Mouse (Mus musculus): ENCODE data around the gene Fyco1. TPM values are rescaled to one million over a fixed set of nuclear protein-coding genes. Genes with fewer than 3 reads are reported as not detected.

Fyco1 gene
- polyA plus RNA-seq, 1 experiment from 2014 or later = 15.2 TPM

Other genes starting within 250 kb of the Fyco1 start
- 0.17 and 0.24 TPM in 2 replicates for gene Slc6a20b, start 219.3 kb downstream of the Fyco1 start, polyA plus RNA-seq (2016; fragmentation: Nextera tagmentation; extraction: Ambion mirVana)
- 0.13 and 0.14 TPM in 2 replicates for gene Ccr9, start 173.5 kb downstream of the Fyco1 start, polyA plus RNA-seq (2016; fragmentation: Nextera tagmentation; extraction: Ambion mirVana)
- gene Slc6a20a, start 173.0 kb downstream of the Fyco1 start, polyA plus RNA-seq (2016; fragmentation: Nextera tagmentation; extraction: Ambion mirVana) = not detected in 2 replicates
- gene Lztfl1, start 134.2 kb downstream of the Fyco1 start, polyA plus RNA-seq (2016; fragmentation: Nextera tagmentation; extraction: Ambion mirVana) = 50.0 and 56.2 TPM in 2 replicates
- 0.28 TPM in 1 of 2 replicates, not detected in the other for gene Cxcr6, start 45.4 kb downstream of the Fyco1 start, polyA plus RNA-seq (2016; fragmentation: Nextera tagmentation; extraction: Ambion mirVana)
- gene Xcr1, start 10.1 kb upstream of the Fyco1 start, polyA plus RNA-seq (2016; fragmentation: Nextera tagmentation; extraction: Ambion mirVana) = 0.04 TPM in 1 of 2 replicates, not detected in the other
- 1.3 and 1.5 TPM in 2 replicates for gene Ccr1, start 116.8 kb upstream of the Fyco1 start, polyA plus RNA-seq (2016; fragmentation: Nextera tagmentation; extraction: Ambion mirVana)
- not detected in 2 replicates for gene Ccr1l1, start 126.5 kb upstream of the Fyco1 start, polyA plus RNA-seq (2016; fragmentation: Nextera tagmentation; extraction: Ambion mirVana)
- gene Ccr3, start 170.1 kb upstream of the Fyco1 start, polyA plus RNA-seq (2016; fragmentation: Nextera tagmentation; extraction: Ambion mirVana) = not detected in 2 replicates